Mouse (Mus musculus) stomach, postnatal 0 days (tissue): ENCODE data around the gene Borcs7.

Experiments
- CTCF ChIP-seq: IDR thresholded peaks from 2 replicates; pipeline ENCODE4 v1.5.1; 2016; ENCODE audit warnings: antibody characterized with exemption, low read depth, mild to moderate bottlenecking, moderate library complexity
- EP300 ChIP-seq: optimal IDR thresholded peaks from 2 replicates; pipeline ENCODE3; 2016; ENCODE audit warnings: antibody characterized with exemption

DNA sequence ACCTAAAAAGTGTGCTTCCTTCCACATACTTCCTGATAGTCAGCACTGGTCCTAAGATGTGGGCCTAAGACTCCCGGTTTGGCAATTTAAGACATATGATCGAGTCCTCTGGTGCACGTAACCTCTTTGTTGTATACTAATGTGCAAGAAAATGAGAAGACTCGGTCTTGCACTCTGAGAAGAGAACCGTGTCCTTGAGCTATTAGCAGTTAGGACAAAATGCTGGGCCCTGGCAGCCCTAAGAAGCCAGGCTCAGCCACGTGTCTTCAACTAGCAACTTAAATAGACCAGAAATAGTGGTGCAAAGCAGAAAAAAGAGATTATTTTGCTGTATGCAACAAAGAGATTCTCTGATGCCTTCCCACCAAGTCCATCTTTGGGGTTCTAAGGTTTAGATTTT is 26.9 kb upstream of the Borcs7 start:
- TF ChIP-seq CTCF: no peak
- no peak for TF ChIP-seq EP300
